ENCODE assay signal across 7 mouse cellular contexts in genomic region chr16:24435115-24435553, GRCm38 (mm10). TPM values are rescaled to one million over a fixed set of nuclear protein-coding genes. Genes with fewer than 3 reads are reported as not detected.
DNase-seq lines count a peak whose midpoint lies in the region; ATAC-seq and TF ChIP-seq lines count a peak whose summit lies in the region.

No protein-coding gene starts in this region.

- intact Hi-C loops in left cerebral cortex, adult 2 months (cut with DNase I): no loop called here

- 0 out of 2 replicates have a peak overlapping the region, but pooled peaks have one; percentile 12 for H3K27ac ChIP-seq in midbrain, postnatal 0 days (ENCODE audit: low read depth, low read length)
- H3K27ac ChIP-seq in midbrain, embryonic 11.5 days (ENCODE audit: low read depth, low read length): no peak overlapping the region
- H3K27ac ChIP-seq in hindbrain, postnatal 0 days: peak overlapping the region; percentile 61; the same call in 1 of the 2 replicates
- no peak overlapping the region for H3K27ac ChIP-seq in left cerebral cortex, adult 2 months

- H3K4me3 ChIP-seq in midbrain, postnatal 0 days (ENCODE audit: low read depth, low read length): no peak overlapping the region
- H3K4me3 ChIP-seq in midbrain, embryonic 11.5 days (ENCODE audit: low read depth, low read length): no peak overlapping the region
- H3K4me3 ChIP-seq in hindbrain, postnatal 0 days (ENCODE audit: low read length): no peak overlapping the region
- H3K4me3 ChIP-seq in left cerebral cortex, adult 2 months: no peak overlapping the region

- H3K9me3 ChIP-seq in midbrain, postnatal 0 days (ENCODE audit: low read length): no peaks in the 10 kb centered on the region
- no peaks in the 10 kb centered on the region for H3K9me3 ChIP-seq in midbrain, embryonic 11.5 days (ENCODE audit: control insufficient read depth, low read length)
- H3K9me3 ChIP-seq in hindbrain, postnatal 0 days (ENCODE audit: low read length): no peaks in the 10 kb centered on the region

- no peaks in the 10 kb centered on the region for H3K27me3 ChIP-seq in midbrain, postnatal 0 days (ENCODE audit: insufficient read depth, low read length)
- H3K27me3 ChIP-seq in midbrain, embryonic 11.5 days (ENCODE audit: control insufficient read depth, insufficient read depth, low read length): no peaks in the 10 kb centered on the region
- H3K27me3 ChIP-seq in hindbrain, postnatal 0 days (ENCODE audit: insufficient read depth, low read length): no peaks in the 10 kb centered on the region

- no peaks in the 10 kb centered on the region for H3K36me3 ChIP-seq in midbrain, postnatal 0 days (ENCODE audit: insufficient read depth, low read length)
- H3K36me3 ChIP-seq in midbrain, embryonic 11.5 days (ENCODE audit: control insufficient read depth, insufficient read depth, low read length): no peaks in the 10 kb centered on the region
- H3K36me3 ChIP-seq in hindbrain, postnatal 0 days (ENCODE audit: insufficient read depth, low read length): no peaks in the 10 kb centered on the region

- H3K4me2 ChIP-seq in midbrain, postnatal 0 days (ENCODE audit: low read depth, low read length, poor library complexity, severe bottlenecking): no peak overlapping the region
- no peak overlapping the region for H3K4me2 ChIP-seq in midbrain, embryonic 11.5 days
- no peak overlapping the region for H3K4me2 ChIP-seq in hindbrain, postnatal 0 days (ENCODE audit: low read depth, low read length)

- H3K4me1 ChIP-seq in midbrain, postnatal 0 days (ENCODE audit: insufficient read depth, low read length): peaks cover 7% of the 10 kb centered on the region; the same call in 1 of the 2 replicates
- H3K4me1 ChIP-seq in midbrain, embryonic 11.5 days (ENCODE audit: control insufficient read depth, insufficient read depth, low read length): no peaks in the 10 kb centered on the region
- peaks cover 16% of the 10 kb centered on the region for H3K4me1 ChIP-seq in hindbrain, postnatal 0 days (ENCODE audit: insufficient read depth, low read length)

- peak; percentile 53 for DNase-seq in midbrain, postnatal 0 days (ENCODE audit: low spot score)
- no peak for DNase-seq in midbrain, embryonic 11.5 days (ENCODE audit: low spot score, missing footprints)
- DNase-seq in cerebellum, adult 9-11 months: peak; percentile 68
- DNase-seq in hindbrain, postnatal 0 days (ENCODE audit: low spot score): peak; percentile 47
- no peak for DNase-seq in left cerebral cortex, adult 2 months (ENCODE audit: extremely low spot score in 1 of 2, low spot score in 2 of 2)
- no peak for DNase-seq in embryo, embryonic 10.5 days (ENCODE audit: low spot score)

- TF ChIP-seq CTCF in midbrain, postnatal 0 days (IDR thresholded peaks at IDR 0.05): no peak
- TF ChIP-seq CTCF in hindbrain, postnatal 0 days (IDR thresholded peaks at IDR 0.05; ENCODE audit: low read depth): no peak
- TF ChIP-seq CTCF in left cerebral cortex, adult 2 months (IDR thresholded peaks at IDR 0.05): no peak

- ATAC-seq in midbrain, postnatal 0 days (ENCODE audit: low FRiP score): no peak
- no peak for ATAC-seq in midbrain, embryonic 11.5 days (ENCODE audit: low FRiP score)
- ATAC-seq in hindbrain, postnatal 0 days: peak; percentile 19; the same call in 1 of the 2 replicates
- peak; percentile 42; the same call in 1 of the 2 replicates for ATAC-seq in megakaryocyte progenitor cell, adult 5-6 weeks (replicated peaks; ENCODE audit: poor library complexity)

- 58% methylated on average over 6 of the region's 6 CpGs for WGBS in midbrain, postnatal 0 days
- WGBS in midbrain, embryonic 11.5 days: 77% methylated on average over 6 of the region's 6 CpGs
- 44% methylated on average over 6 of the region's 6 CpGs for WGBS in hindbrain, postnatal 0 days

- no peak overlapping the region for H3K9ac ChIP-seq in midbrain, postnatal 0 days (replicated peaks; ENCODE audit: low read length, poor library complexity, severe bottlenecking)
- no peak overlapping the region for H3K9ac ChIP-seq in midbrain, embryonic 11.5 days (ENCODE audit: low read length)
- no peak overlapping the region for H3K9ac ChIP-seq in hindbrain, postnatal 0 days (replicated peaks; ENCODE audit: low read length)

RNA-seq across cellular contexts. Expression of gene Lpp, which starts 41.8 kb away (rescaled TPM):
- total RNA-seq in midbrain, postnatal 0 days (2014; rRNA removed): 11.8 and 15.9 TPM in 2 replicates
- 5.9 and 7.9 TPM in 2 replicates for polyA plus RNA-seq in midbrain, postnatal 0 days (2015; fragmentation: Nextera tagmentation; extraction: Ambion mirVana)
- polyA plus RNA-seq in midbrain, embryonic 11.5 days (2014; fragmentation: Nextera tagmentation; extraction: Ambion mirVana): 14.4 and 15.7 TPM in 2 replicates
- total RNA-seq in hindbrain, postnatal 0 days (2014; rRNA removed): 11.4 and 13.1 TPM in 2 replicates
- 8.4 and 8.8 TPM in 2 replicates for polyA plus RNA-seq in hindbrain, postnatal 0 days (2015; fragmentation: Nextera tagmentation; extraction: Ambion mirVana)
- 2.5 and 3.8 TPM in 2 replicates for total RNA-seq in megakaryocyte progenitor cell, adult 5-6 weeks (2015)
- 1.2 and 1.3 TPM in 2 replicates for total RNA-seq in megakaryocyte progenitor cell, adult 5-6 weeks (2017)
- total RNA-seq in left cerebral cortex, adult 2 months (2021): 1 to 10 TPM; 6.9 to 7.5 TPM

Comparison
In these comparisons a context has a peak if more than half of its experiments do, and no peak if none do; other contexts are left out.
1. DNase-seq: peak in midbrain, postnatal 0 days (single experiment), cerebellum, adult 9-11 months (single experiment) and hindbrain, postnatal 0 days (single experiment); none in midbrain, embryonic 11.5 days (single experiment), left cerebral cortex, adult 2 months (0 of 2) and embryo, embryonic 10.5 days (single experiment).
2. H3K27ac ChIP-seq: peak in midbrain, postnatal 0 days (single experiment) and hindbrain, postnatal 0 days (single experiment); none in midbrain, embryonic 11.5 days (single experiment) and left cerebral cortex, adult 2 months (single experiment).
3. ATAC-seq: peak in hindbrain, postnatal 0 days (single experiment) and megakaryocyte progenitor cell, adult 5-6 weeks (single experiment); none in midbrain, postnatal 0 days (single experiment) and midbrain, embryonic 11.5 days (single experiment).